Mouse (Mus musculus) WW6 (cell line): ENCODE measurements around the gene Adarb1.

ENCODE experiments used
- DNase-seq: peaks from one replicate; pipeline ENCODE4 v3.0.0-alpha.2; 2013; ENCODE audit warnings: low read depth, low spot score

Adarb1 gene

GRCm38 (mm10) chr10:77418138-77418537, at the start of gene Adarb1:
Gene Adarb1, minus strand, starts transcription at chr10:77418270.
- peak; percentile 76 for DNase-seq

- DNase-seq: no peak
Measured at GRCm38 (mm10) chr10:77467407-77467806, 49.3 kb upstream of the Adarb1 start.

DNA sequence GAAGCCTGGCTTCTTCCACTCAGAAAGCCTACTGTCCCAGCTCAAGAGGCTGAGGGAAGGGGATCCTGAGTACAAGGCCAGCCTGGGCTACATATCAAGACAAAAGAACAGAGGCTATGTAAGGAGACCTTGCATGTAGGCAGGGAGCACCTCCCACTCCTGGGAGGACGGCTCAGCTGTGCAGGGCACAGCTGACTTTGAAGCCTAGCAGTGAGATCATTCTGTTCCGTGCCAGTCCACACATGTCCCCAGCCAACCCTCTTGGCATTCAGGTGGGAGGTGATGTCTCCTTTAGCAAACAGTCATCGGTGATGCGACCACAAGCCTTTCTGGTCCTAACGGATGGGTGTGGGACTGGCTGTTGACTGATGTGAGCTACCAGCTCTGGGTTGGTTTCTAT, 47.8 kb upstream of the Adarb1 start:
- no peak for DNase-seq

DNA sequence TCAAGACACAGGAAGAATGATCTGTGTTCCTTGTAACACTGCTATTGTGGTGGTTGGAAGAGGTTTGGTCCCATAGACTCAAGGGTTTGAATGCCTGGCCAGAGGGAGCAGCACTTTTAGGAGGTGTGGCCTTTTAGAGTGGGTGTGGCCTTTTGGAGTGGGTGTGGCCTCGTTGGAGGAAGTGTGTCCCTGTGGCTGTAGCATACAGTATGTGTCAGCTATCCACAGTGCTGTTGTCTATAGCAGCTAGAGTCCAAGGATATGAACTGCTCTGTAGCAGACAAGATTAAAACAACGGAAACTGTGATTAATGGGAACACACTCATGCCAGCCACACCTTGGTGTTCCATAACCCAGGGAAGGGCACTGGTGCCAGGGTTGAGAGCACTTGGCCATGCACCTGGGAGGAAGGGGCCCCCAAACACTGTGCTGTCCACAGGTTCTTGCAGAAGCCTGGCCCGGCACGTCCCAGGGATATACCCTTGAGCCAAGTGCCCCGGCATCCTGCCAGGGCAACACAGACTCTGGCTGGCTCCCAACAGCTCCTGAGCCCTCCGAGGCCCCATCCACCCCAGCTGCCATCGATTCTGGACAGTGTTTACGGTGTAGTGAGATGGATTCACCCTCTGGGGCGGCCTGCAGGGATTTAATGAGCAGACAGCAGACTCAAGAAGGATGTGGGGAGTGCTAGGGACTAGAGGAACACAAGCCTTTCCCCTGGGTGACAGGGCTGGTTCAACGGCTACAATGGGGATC, 46.3 kb upstream of the Adarb1 start:
- no peak for DNase-seq

DNA sequence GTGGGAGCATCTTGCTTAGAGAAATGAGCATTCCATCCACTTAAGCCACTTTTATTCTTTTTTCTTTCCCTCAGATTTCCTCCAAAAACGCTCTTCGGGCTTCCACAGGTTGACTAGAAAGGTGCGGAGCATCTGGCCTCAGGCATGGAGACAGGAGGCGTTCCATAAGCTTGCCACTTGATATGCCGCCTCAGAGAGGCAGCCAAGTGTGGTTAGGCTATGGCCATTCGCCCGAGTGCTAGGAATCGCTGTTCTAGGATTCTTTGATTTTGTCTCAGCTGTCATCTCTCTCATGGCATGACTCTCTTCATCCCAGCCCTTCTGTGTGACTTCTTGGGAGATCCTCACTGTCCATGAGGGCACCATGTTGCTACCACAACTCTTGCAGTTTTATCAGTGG, 43.1 kb upstream of the Adarb1 start:
- no peak for DNase-seq

DNA sequence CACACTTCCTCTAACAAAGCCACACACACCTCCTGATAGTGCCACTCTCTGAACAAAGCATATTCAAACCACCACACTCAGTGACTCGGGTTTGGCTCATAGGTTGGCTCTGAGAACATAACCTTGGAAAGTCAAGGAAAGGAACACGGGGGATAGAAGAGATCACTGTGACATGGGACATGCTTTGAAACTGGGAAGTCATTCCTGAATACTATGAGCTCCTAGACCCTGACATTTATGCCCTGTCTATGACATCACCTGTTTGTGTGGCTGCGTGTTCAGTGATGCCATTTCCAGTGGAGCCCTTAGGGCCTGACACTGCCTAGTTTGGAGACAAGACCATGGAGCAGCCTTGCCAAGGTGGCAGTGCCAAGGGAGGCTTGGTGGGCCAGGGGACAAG, 39.6 kb upstream of the Adarb1 start:
- DNase-seq: no peak

DNA sequence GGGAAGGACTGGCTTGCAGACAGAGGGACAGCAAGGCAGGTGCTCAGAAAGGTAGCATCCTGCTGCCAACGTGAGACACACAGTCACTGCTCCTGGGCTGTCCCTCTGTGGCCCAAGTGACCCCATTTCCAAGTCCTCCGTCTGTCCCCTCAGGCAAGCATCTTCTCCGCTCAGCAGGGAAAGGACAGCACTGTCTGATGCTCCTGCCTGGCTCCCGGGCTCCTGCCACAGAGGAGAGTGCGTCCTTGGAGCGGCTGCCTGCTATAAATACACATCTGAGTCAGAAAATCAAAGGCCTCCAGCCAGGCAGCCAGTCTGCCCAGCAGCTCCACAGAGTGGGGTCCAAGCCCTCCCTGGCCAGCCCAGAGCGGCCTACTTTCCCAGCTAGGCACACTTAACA, 38.4 kb upstream of the Adarb1 start:
- no peak for DNase-seq

- no peak for DNase-seq
Measured at GRCm38 (mm10) chr10:77455251-77456010, 37.4 kb upstream of the Adarb1 start.

- DNase-seq: no peak
Measured at GRCm38 (mm10) chr10:77454795-77455194, 36.7 kb upstream of the Adarb1 start.

GRCm38 (mm10) chr10:77451822-77452221, 33.8 kb upstream of the Adarb1 start:
- DNase-seq: no peak

DNA sequence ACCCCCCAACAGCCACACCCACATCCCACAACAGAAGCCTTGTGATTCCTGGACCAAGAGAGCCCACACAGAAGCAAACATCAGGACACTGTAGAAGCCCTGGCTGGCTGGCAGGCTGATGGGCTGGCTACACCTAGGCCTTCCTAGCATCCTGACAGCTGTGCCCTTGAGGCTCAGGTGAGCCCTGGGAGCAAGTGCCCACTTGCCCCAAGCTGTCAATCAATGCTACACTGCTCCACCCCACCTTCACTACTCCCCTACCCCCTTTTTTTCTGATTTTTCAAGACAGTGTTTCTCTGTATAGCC, 32.0 kb upstream of the Adarb1 start:
- no peak for DNase-seq

GRCm38 (mm10) chr10:77449315-77450158, 31.5 kb upstream of the Adarb1 start:
- no peak for DNase-seq

DNA sequence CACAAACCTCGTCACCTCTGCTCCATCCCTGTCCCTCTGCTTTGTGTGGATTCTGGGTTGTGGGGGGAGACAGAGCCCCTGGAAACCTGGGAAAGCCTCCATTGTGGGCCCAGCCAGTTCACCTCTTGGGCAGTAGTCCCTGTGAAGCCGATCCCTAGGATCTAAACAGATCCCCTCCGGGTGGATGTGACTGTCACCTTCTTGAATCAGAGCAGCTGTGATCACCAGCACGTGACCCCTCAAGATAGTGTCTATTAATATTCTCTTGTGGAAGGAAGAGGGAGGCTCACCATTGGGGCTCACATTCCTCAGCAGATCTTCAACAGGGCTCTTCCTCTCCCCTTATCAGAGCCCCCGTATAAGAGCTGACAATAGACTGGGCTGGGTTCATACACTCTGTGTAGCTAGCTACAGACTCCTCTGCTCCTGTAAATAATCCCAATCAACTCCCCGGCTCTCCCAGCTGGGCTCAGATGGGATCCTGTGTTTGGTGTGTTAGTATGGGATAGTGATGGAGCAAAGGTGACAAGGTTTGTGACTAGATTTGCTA, 30.7 kb upstream of the Adarb1 start:
- DNase-seq: no peak

- DNase-seq: no peak
Measured at GRCm38 (mm10) chr10:77448209-77448608, 30.1 kb upstream of the Adarb1 start.

DNA sequence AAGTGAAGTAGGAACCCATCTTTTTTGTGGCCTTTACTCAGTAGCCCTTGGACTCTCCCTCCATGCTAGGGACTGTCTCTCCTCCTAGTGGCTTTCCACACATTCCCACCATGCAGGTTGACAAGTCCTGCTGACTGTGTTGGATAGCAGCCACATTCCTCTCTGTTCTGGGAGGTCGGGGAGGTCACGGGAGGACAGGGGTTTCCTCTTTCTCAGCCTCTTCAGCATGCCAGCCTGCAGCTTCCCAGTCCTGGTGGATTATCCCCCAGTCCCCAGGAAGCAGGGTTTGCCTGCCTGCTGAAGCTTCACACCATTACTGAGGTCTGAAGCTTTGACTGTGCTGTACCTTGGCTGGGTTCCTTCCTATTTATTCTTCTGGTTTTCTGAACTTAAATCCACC, 29.7 kb upstream of the Adarb1 start:
- DNase-seq: no peak

GRCm38 (mm10) chr10:77442250-77442649, 24.2 kb upstream of the Adarb1 start:
- DNase-seq: no peak

GRCm38 (mm10) chr10:77441812-77442211, 23.7 kb upstream of the Adarb1 start:
- no peak for DNase-seq

DNA sequence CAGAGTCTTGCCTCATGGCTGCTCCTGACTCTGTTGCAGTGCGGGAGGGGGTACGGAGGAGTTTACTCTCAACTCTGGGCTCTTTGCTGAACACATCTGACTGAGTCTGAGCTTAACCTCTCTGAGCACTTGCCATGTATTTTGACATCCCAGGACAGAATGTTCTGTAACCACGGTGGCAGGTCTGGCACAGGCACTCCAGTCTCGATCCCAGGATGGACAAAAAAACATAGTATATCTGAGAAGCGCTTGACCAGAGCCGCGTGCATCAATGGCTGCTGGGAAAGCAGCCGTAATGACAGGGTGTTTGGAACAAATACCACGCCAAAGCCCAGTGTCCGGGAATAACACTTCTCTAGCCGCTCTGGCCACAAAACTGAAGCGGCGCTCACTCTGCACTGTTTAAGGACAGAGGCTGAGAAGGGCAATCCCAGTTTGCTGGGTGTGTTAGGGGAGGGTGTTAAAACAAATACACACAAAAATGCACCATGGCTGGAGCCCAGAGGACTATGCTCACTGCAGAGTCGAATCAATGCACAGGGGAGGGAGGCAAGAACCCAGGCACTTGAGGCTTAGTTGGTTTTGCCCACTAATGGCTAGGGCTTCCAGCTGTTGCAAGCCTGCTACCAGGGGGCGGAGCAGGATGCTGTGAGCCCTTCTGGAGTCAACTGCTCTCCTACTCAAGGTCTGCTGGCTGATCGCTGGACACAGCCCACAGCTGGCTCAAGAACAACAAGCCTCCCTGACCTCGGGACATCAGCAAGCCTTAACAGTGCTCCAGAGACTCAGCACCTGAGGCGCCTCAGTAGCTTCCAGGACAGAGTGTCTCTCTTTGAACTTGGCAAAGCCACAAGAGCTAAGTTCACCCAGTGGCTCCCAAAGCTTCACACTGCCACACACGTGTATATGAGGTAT, 23.0 kb upstream of the Adarb1 start:
- DNase-seq: no peak

GRCm38 (mm10) chr10:77440286-77440685, 22.2 kb upstream of the Adarb1 start:
- no peak for DNase-seq

DNA sequence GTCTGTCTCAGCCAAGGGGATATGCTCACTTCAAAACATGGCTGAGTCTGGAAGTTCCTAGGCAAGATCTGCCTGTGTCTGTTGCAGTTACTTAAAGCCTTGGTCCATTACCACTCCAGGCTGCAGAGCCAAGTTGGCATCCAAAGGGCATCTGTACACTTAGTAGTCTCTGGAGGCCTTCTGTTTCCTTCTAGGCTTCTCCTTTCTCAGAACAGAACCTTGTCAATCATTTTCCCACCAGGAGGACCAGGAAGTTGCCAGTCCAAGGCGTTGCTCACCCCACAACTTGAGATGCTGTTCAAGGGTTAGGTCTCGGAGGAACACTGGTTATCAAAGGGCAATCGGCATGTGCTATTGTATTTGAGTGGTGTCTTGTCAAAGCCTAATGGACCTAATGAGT, 21.0 kb upstream of the Adarb1 start:
- DNase-seq: no peak

DNA sequence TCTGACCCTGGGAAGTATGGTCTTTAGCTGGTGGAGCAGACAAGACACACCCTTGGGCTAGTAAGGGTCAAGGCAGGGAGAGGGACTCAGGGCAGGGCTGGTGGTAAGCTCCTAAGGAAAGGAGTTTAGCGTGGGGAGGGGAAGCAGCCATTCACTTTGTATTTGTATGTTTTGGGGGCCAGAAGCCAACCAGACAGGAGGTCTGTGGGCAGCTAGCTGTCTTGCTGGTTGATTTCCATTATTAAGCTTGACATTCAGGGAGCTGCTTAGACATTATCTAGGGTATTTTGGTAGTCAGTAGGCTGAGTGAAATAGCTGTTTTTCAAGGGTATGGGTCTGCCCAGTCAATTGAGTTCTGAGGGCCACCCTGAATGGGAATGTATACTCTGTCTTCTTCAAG, 20.0 kb upstream of the Adarb1 start:
- no peak for DNase-seq
